Mouse (Mus musculus): ENCODE data around the gene Cebpb.
"Not testable (repeated sequence)": the region's sequence is repeated elsewhere in the genome, so short reads cannot be mapped to it uniquely, and the experiment has no call there.

Cebpb gene

DNA sequence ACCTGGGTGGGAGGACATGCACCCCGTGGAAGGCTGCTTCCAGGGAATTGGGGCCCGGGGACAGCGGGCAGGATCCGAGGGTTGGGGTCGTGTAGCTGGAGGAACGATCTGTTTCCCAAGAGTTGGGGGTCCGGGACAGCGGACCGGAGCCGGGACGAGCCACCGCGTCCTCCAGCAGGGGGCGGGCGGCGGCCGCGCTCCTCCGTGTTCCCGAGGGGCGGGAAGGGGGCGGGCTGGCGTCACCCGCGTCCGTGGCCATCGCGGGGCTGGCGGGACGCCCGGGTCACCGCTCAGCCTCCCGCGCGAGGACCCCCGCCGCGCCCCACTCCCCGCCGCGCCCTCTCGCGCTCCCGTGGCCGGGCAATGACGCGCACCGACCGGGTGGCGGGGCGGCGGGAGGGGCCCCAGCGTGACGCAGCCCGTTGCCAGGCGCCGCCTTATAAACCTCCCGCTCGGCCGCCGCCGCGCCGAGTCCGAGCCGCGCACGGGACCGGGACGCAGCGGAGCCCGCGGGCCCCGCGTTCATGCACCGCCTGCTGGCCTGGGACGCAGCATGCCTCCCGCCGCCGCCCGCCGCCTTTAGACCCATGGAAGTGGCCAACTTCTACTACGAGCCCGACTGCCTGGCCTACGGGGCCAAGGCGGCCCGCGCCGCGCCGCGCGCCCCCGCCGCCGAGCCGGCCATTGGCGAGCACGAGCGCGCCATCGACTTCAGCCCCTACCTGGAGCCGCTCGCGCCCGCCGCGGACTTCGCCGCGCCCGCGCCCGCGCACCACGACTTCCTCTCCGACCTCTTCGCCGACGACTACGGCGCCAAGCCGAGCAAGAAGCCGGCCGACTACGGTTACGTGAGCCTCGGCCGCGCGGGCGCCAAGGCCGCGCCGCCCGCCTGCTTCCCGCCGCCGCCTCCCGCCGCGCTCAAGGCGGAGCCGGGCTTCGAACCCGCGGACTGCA is at the start of gene Cebpb:
TSS of gene Cebpb (plus strand) at position 418 of the 954 bp plus-strand sequence.
- peak; percentile 79 to 81 for DNase-seq (ENCODE audit: low spot score in 2 of 2)

DNA sequence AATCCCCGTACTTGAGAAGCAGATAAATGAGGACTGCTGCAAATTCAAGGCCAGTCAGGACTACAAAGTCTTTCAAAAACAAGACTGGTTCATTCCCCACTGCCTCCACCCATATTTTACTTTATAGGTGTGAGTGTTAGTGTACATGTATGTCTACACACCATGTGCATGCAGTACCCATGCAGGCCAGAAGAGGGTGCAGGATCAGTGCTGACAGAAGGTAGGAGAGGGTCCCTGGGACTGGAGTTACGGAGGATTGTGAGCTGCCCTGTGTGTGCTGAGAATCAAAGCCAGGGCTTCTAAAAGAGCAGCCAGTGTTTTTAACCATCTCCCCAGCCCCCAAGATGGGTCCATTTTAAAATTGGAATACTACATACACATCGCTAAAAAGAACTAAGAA is 48.4 kb upstream of the Cebpb start:
- no peak for DNase-seq (ENCODE audit: low spot score in 2 of 2)

DNA sequence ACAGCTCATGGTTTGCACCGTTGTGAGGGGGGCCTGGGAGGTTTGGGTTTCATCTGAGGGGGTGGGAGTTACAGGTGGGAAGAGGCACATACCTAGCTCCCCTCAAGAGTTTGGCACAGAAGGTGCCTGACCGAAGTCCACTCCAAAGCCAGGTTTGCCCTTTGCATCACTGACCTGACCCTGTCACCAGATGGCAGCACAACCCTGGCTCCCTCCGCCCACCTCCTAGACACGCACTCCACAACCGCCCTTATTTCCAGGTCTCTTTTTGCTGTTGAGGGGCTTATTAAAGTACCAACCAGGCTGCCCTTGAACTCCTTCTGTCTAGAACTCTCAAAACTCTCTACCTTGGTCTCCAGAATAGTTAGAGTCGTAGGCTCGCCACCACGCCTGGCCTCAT is 47.4 kb upstream of the Cebpb start:
- DNase-seq (ENCODE audit: low spot score in 2 of 2), result no peak

DNA sequence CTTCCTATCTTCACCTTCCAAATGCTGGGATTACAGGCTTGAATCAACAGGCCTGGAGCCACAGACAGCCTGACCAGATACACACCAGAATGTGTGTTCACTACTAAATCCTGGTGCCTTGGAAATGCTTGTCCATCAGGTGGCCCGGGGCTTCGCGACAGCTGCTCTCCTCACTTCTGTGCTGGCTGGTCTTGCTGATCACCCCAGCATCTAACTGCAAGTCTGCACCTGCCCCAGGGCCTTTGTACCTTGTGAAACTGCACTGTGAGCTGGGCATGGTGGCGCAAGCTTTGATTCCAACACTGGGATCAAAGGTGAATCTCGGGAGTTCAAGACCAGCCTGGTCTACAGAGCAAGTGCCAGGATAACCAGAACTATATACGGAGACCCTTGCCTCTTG is 46.6 kb upstream of the Cebpb start:
- no peak for DNase-seq (ENCODE audit: low spot score in 2 of 2)

DNA sequence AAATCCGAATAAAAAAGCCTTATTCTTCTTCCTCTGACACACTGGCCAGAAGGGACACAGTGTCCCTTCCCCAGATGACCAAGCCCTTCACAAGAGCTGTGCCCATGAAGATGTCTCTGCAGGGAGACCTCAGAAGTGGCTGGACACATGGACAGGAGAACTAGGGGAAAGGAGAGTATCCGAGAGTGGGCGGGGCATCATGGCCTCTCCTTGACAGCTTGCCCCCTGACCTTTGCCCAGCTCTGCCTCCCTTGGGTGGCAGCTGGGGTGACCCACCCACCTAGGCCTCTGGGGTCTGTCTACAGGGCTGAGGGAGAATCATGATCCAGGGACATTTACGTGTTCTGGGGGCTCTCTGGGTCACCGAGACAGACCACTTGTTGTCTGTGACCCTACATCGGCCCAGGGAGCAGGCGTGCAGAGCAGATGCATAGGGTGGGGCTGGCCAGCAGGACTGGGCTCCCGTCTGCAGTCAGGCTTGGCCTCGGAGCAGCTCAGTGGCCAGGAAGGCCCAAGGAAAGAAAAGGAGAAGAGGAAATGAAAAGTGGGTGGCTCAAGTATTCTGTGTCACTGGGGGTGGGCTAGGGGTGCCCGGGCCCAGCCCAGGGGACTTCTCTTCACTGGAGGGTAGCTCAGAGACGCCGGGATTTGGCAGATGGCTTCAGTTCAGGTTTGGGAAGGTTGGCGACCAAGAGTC is 45.2 kb upstream of the Cebpb start:
- not testable (repeated sequence) for DNase-seq (ENCODE audit: low spot score in 2 of 2)

DNA sequence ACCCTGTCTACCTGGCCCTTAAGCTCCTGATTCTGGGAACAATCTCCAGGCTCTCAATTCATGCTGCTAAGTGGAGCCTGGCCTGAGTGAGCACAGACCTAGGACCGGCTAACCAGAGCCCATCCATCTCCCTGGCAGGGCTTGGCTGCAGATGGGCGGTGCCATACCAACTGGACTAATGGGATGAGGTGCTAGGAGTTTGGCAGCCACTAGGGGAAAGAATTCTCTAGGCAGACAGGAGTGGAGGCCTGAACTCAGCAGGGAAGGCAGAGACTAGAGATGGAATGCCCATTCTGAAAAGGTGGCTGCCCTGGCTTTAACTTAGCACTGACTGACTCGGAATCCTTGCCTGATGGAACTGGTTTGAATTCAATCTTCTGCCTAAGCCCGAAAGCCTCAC is 42.3 kb upstream of the Cebpb start:
- DNase-seq (ENCODE audit: low spot score in 2 of 2), result no peak

DNA sequence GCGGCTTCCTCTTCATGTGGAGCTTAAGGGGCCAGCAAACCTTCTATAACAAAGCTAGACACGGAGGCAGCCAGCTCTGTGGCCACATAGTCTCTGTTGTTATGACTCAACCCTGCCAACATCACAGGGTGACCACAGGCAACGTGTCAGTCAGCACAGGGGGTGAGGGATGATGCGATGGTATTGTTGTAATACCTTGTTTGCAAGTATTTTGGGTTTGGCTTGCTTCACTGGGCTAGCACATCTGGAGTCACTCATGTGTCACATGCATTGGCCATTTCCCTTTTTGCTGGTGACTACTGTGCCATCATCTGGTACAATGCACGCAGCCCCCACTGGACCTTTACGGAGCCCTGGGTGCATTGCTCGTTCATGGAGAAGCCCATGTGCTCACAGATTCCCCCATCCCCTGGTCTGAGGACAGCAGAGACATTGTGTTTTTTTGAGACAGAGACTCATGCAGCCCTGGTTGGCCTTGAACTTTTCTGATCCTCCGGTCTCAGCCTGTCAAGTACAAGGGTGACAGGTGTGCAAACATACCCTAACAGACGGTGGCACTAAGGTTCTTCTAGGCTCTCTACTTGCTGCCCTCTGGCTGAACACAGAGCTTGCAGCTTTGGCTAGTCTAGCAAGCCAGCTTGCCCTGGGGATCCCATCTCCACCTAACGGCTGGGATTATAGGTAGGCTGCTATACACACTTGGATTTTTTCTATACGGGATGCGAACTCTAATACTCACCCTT is 39.3 kb upstream of the Cebpb start:
- DNase-seq (ENCODE audit: low spot score in 2 of 2), result no peak

DNA sequence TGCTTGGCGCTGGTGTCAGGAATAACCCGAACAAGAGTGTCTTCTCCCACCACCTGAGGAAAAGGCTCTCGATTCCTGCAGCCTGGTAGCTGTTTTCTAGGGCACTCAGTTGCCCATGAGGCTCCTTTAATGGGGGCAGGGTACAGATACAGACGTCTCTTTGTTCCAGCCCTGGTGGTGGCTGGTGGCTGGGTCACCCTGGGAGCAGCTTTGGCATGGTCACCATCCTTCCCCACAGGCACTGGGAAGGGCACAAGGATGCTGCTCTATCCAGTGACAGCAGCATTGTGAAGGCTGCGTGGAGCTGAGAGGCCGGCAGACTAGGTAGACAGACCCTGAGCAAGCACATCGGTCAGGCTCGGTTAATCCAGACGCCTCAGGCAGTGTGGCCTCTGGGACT is 37.1 kb upstream of the Cebpb start:
- no peak for DNase-seq (ENCODE audit: low spot score in 2 of 2)

DNA sequence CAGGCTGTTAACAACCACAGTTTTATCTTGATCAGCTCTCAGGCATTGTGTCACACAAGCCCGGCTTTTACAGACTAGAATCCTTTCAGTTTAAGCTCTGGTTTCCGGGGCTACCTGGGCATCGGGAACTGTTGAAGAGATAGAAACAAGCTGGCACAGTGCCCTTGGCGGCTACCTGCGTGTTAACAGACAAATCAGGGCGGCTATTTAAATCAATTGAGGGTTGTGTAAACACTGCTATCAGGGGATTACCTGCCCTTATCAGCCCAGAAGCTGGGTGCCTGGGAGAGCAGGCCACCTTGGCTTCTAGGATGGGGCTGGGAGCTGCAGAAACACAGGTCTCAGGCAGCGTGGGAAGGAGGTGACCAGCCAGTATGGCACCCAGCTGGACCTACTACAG is 36.0 kb upstream of the Cebpb start:
- no peak for DNase-seq (ENCODE audit: low spot score in 2 of 2)

DNA sequence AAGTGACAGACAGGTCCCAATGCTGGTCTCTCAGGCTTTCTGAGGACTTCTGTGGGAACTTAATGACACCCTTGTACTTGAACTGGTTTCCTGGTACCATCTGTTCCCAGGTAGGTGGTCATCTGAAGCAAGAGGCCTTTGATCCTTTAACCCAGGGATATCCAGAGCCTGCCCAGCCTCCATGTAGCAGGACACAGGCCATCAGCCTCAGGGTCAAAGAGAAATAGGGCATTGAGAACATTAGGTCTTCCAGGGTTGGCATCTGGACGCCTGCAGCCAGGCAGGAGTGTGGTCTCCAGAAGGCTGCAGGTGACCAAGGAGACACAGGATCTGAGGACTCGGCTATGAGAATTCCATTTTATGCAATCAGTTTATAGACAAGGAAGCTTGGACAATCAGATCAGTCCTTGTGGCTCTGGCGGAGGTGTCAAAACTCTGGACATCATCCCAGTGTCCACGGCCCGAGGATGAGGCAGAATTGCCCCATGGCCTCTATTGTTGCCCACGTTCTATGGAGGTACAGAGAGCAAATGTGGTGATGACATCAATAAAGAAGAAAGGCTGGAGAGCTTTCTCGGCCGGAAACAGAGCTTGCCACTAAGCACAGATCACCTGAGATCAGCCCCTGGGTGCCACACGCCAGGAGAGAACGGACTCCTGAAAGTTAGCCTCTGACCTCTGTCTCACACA is 33.7 kb upstream of the Cebpb start:
- DNase-seq (ENCODE audit: low spot score in 2 of 2), result no peak

DNA sequence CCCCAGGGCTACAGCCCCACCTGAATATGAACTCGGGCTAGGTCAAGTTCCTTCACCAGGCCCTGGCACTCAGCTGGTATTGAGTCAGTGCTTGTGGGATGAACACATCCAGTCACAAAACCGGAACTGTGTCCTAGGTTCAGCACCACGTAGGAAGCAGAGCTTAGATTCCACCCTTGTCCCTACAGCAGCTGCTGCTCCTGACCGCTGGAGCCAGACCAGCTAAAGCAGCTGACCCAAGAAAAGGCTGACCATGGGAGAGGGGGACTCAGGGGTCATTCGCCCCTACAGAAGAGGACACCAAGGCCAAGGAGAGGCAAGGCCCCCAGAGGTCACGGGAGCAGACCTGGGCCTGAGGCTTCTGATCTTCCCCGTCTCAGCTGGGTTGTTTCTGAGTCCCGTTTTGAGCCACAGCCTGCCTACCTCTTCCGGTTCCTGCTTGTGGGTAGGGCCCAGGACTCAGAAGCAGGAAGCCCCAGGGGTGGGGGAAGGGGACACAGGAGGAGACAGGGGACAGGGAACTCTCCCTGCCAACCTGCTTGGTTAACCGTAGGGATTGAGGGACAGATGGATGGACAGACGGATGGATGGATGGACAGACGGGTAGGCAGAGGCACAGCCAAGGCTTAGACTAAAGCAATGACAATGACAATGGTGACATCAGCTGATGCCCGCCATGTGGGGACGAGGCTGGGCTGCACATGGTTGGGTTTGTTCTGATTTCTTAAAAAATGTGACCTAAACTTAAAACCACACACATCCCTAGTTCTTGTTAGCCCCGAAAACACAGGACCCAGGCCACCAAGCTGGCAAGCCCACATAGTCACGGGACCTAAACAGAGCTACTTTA is 31.9 kb upstream of the Cebpb start:
- no peak for DNase-seq (ENCODE audit: low spot score in 2 of 2)

DNA sequence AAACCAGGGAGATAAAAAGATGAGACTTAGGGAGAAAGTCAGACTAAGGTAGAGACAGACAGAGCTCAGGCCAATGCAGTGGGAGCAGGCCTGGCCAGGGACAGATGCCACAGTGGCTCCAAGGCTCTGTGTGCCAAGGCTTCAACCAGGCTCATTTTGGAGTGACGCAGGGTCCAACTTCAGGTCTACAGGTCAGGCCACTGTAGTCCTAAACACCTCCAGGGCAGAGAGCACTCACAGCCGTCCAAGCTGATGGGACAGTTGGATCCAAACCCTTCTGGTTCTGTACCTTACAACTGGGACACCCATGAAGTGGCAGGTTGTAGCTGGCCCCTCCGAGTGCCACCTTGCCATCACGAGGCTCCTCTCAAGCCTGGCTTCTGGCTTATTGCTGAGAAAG is 30.7 kb upstream of the Cebpb start:
- DNase-seq (ENCODE audit: low spot score in 2 of 2), result no peak

DNA sequence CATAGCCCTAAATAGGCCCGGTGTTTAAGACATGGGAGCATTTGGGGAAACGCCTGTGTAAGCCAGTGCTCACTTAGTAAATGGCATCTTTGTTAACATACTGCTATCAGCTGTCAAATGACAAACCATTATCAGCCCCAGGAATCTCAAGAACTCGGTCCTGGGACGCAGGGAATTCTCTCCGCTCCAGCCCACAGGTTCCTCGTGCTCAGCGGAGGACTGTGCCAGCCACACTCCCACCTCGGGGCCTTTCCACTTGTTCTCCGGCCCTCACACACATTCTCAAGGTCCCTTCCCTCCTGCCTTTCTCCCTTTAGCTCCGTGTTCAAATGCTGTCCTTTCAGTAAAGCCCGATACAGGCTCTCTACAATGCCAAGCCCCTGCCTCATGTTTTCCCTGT is 30.0 kb upstream of the Cebpb start:
- no peak for DNase-seq (ENCODE audit: low spot score in 2 of 2)

DNA sequence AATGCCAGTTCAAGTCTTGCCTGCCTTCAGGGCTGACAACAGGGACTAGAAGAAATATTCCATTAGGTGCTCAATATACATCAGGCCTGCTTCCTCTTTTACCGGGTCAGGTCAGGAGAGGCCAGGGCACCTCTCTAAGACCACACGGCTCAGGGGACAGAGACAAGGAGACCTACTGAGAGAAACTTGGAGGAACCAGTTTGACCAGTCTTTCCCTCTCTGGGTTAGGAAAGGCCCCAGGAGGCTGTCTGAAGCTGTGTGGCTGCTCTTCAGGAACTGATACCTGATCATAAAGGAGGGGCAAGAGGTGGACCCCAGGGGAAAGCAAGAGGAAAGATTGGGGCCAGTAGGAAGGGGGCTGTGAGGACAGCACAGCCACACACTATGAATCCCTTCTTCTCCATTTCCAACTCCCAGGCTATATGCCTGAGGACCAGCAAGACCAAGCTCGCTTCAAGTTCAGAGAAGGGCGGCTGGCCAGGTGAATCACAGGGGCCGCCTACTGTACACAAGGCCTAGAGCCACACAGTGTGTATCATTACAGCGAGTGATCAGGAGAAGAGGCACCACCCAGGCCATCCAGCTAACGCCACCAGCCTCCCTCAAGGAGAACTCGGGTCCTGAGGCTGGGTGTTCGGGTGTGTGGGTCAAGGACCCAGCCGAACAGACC is 29.4 kb upstream of the Cebpb start:
- no peak for DNase-seq (ENCODE audit: low spot score in 2 of 2)

DNA sequence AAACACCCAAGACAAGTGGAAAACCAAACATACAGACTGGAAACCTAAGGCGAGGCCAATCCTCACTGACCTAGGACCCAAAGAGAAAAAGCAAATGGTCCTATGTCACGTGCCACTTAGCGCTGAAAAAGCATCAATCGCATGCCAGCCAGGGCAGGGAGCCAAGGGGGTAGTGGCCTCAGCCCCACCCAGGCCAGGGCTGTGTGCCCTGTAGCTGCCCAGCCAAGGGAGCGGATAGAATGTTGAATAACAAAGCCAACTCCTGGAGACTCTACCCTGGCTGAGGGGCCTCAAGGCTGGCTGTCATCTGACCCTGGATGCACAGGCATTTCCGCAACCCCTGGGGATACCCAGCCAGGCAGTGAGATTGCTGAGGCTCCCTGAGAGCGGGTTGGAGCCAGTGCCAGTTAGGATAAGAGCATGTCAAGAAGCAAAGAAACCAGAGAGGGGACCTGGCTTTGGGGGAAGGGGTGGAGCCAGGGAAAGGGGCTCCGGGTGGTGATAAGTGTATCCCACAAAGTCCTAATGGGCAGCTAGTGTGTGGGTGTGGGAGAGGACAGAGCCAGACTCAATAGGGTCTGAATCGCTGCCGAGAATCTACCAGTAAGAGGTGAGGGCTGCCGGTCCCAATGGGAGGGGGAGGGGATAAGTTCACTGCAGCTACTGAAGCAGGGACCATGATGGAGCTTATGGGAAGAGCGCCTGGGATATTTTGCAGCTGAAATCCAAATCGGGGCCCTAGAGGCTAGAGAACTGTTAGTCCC is 28.7 kb upstream of the Cebpb start:
- DNase-seq (ENCODE audit: low spot score in 2 of 2), result peak; percentile 29 to 57

DNA sequence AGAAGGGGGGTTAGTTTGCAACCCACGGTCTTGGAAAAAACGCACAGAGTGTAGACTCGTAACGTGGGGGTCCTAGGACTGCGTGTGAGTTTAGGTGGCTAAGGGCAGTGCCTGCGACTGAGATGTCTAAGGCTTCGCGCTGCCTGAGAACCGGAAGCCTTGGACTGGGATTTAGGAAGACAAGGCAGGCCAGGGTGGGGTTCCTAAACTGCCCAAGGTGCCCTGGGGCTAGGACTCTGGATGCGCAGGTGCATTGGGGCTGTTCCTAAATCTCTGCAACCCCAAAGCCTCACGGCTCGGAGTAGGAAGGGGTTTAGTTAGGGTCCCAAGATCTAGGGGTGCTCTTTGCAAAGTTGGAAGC is 28.1 kb upstream of the Cebpb start:
- no peak for DNase-seq (ENCODE audit: low spot score in 2 of 2)

DNA sequence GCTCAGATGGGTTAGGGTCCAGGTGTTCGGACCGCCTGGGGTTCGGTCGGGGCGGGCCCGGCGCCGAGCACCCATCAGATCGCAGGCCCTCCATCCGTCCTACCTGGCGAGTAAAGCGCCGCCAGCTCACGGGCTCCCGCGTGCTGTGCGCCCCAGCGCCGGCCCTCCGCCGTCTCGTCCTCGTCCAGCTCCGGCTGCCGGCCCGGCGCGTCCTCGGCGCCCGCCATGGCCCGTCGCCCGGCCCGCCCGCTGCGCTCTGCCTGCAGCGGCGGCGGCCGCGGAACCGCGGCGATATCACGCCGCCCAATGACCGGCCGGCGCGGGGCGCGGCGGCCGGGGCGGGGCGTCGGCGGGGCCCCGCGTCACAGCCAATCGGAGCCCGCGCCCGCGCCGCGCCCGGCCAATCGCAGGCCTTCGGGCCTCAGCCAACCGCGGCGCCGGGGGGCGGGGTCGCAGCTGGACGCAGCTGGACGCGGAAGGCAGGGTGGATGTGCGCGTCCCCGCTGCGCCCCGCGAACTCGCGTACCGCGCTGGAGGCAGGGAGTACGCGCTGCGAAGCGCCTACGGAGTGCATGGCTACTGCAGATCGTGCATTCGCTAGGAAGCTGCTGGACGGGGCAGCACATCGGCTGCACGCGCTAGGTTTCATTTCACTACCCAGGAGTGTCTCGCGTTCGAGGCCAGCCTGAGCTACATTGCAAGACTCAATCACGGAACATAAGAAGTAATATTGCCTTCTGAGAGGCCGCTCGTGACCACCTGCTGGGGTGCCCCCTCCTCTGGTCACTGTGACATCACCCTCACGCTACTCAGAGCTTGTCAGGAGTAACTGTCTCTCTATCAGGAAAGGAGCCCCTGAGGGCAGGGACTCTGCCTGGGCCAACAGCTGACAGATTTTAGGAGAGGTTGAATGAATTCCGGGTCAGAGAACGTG is 27.2 kb upstream of the Cebpb start, which contains the start of gene Gm20431:
TSS of gene Gm20431 (minus strand) at position 227 of the 934 bp plus-strand sequence.
- DNase-seq (ENCODE audit: low spot score in 2 of 2), result peak; percentile 89 to 94

DNA sequence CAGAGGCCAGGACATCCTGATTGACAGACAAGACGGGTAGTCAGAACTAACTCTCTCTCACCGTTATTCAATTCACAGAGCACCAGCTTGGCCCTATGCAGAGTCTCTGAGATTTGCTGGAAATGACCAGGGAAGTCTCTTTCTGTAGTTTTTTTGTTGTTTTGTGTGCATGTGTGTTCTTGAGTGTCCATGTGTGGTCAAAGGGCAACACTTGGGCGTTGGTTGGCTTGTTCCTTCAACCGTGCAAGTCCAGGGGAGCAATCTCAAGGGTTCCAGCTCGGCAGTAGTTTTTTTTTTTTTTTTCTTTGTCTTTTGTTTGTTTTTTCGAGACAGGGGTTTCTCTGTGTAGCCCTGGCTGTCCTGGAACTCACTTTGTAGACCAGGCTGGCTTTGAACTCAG is 26.0 kb upstream of the Cebpb start:
- DNase-seq (ENCODE audit: low spot score in 2 of 2), result no peak
